Mouse (Mus musculus) macrophage (primary cell): ENCODE data around the gene Plxnc1. TPM values are rescaled to one million over a fixed set of nuclear protein-coding genes. Genes with fewer than 3 reads are reported as not detected.

Source experiments
- H3K27ac ChIP-seq: fragments of 350-480 bp; formaldehyde crosslinking; 2 replicates; pipeline ENCODE4 v1.9.0; 2021
- H3K36me3 ChIP-seq: fragments of 350-480 bp; formaldehyde crosslinking; 2 replicates; pipeline ENCODE4 v1.9.0; 2021; ENCODE audit errors: inconsistent target
- H3K4me3 ChIP-seq: fragments of 350-480 bp; formaldehyde crosslinking; 2 replicates; pipeline ENCODE4 v1.9.0; 2021; ENCODE audit errors: inconsistent target
- H3K79me2 ChIP-seq: fragments of 350-480 bp; formaldehyde crosslinking; 2 replicates; pipeline ENCODE4 v1.9.0; 2021; ENCODE audit errors: inconsistent target
- WGBS: methylation state at CpG from one replicate; pipeline ENCODE4 v1.1.7; 2026; ENCODE audit warnings: inconsistent platforms; ENCODE audit not compliant: missing documents; 5-methylcytosine and 5-hydroxymethylcytosine counted together
- polyA plus RNA-seq: library from polyadenylated mRNA; stranded (reverse); fragments of 250-400 nt; gene quantifications from 3 replicates; pipeline ENCODE4 v1.2.4, GENCODE M21; 2018; ENCODE audit warnings: inconsistent platforms

Plxnc1 gene
- polyA plus RNA-seq, 1 experiment from 2014 or later = 117 TPM

DNA sequence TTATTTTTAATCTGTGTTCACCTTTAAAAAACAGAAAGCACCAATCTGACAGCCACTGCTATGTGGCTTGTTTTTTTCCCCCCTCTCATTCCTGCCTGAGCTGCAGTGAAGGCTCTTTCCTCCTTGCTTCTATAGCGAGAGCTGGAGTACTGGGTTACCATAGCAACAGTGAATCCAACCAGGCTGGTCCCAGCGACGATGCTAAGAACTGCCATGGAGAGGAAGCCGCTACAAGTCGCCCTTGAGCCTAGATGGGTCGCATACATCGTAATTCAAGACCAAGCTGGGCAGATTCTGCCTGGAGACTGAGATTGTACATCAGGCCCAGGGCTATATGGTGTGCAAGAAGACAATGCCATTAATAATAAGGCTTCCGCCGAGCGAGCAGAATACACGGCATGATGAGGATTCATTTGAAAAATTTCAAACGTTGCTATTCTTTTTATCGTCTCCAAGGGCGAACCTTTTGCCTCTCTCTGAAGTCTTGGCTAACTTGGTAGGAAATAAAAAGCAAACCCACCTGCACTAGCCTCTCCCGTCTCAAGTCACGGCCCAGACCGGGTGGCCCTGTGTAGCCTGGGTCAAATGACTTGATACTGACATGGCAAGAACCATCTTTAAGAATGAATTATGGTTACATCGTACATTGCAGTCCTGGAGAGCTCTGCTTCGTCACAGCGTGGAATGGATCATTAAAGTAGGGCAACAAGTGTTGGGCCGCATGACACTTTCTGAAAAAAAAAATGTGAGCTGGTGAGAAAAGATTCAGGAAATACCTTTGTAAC, 38.8 kb downstream of the Plxnc1 start:
- H3K27ac ChIP-seq = no peak overlapping the region
- 96% methylated on average over 21 of the region's 21 CpGs for WGBS
- H3K36me3 ChIP-seq = peaks cover 41% of the 10 kb centered on the region
- peaks cover 38% of the 10 kb centered on the region for H3K79me2 ChIP-seq
- H3K4me3 ChIP-seq = no peak overlapping the region

DNA sequence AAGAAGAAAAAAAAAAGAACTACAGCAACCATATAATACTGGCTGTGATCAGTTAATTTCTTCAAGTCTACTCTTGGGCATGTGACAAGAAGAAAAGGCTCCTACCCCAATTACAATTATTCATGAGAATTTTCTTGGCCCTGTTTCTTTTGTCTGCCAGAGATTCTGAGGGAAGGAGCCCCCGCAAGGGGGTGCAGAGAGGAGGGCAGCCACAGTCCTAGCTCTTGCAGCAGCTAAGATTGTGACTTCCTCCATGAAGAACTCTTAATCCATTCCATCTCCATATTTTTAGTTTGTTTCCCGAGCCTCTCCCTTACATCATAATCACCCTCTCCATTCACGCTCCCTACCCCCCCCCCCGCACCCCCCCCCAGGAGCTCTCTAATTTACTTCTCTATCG, 39.4 kb downstream of the Plxnc1 start:
- peaks cover 31% of the 10 kb centered on the region for H3K79me2 ChIP-seq
- WGBS = 90% methylated on average over 2 of the region's 5 CpGs
- H3K36me3 ChIP-seq = peaks cover 48% of the 10 kb centered on the region
- no peak overlapping the region for H3K27ac ChIP-seq
- no peak overlapping the region for H3K4me3 ChIP-seq

DNA sequence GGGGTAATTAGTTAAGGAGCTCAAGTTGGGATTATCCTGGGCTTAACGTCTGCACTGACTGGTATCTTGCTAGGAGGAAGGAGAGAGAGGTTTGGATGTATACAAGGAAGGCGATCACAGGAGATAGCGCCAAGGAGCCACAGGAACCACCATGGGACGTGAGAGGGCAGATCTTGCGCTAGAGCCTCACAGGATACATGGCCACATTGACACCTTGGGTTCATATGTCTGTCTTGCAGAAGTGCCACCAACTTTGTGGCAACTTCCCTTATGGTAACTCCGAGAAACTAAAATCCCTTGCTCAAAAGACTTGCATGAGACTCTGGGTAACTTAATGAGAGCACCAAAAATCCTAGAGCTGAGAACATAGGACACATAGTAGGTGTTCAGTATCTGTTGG, 47.7 kb downstream of the Plxnc1 start:
- H3K27ac ChIP-seq = no peak overlapping the region
- no peak overlapping the region for H3K4me3 ChIP-seq
- peaks cover 9% of the 10 kb centered on the region; the same call in 1 of the 2 replicates for H3K79me2 ChIP-seq
- WGBS = 88% methylated on average over 5 of the region's 6 CpGs
- peaks cover 72% of the 10 kb centered on the region for H3K36me3 ChIP-seq

DNA sequence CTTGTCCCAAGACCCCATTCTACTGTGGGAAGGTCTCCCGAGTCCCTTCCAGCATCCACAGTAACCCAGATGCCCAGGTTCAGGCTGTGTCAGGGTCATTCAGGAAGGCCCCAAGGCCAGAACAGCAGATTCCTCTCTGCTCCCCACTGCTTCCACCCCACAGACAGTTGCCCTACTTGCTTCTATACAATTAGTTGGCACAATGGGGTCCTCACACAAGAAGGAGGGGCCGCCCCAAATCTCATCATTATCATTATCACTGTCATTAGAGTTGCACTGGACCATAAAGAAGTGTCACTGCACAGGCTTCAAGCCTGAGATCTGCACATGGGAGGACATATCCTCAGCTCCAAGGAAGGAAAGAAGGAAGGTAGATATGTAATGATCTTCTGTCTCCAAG, 48.3 kb downstream of the Plxnc1 start:
- Histone ChIP-seq H3K4me3 (no peak overlapping the region), H3K27ac (no peak overlapping the region), H3K79me2 (peaks cover 12% of the 10 kb centered on the region; the same call in 1 of the 2 replicates), H3K36me3 (peaks cover 69% of the 10 kb centered on the region)
- WGBS = 96% methylated on average over 2 of the region's 2 CpGs

DNA sequence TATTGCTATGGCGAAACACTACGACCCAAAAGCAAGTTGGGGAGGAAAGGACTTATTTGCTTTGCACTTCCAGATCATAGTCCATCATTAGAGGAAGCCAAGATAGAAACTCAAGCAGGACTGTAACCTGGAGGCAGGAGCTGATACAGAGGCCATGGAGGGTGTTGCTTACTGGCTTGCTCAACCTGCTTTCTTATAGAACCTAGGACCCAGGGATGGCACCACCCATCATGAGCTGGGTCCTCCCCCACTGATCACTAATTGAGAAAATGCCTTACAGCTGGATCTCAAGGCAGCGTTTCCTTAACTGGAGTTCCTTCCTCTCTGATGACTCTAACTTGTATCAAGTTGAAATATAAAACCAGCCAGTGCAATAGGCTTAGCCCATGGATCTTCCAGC, 48.8 kb downstream of the Plxnc1 start:
- Histone ChIP-seq H3K36me3 (peaks cover 67% of the 10 kb centered on the region), H3K27ac (no peak overlapping the region), H3K79me2 (peaks cover 17% of the 10 kb centered on the region; the same call in 1 of the 2 replicates), H3K4me3 (no peak overlapping the region)
- WGBS = 86% methylated on average over 3 of the region's 3 CpGs

DNA sequence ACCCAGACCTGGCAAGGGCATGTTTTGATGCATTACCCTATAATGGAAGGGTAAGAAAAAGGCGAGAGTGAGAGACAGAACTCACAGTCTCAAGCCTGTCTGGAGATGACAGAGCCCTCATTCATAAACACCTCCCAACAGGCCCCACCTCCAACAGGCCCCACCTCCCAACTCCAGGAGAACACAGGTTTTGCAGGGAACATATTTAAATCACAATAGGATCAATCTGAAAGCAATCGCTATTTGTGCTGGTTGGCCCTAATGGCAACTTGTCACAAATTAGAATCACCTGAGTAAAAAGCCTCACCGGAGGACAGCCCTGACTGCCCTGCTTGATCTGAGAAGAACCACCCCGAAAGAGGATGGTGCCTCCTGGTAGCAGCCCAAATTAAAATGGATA, 54.9 kb downstream of the Plxnc1 start:
- Histone ChIP-seq H3K79me2 (peaks cover 54% of the 10 kb centered on the region; the same call in 1 of the 2 replicates), H3K27ac (no peak overlapping the region), H3K4me3 (no peak overlapping the region), H3K36me3 (peaks cover 40% of the 10 kb centered on the region)
- WGBS = 95% methylated on average over 4 of the region's 4 CpGs

DNA sequence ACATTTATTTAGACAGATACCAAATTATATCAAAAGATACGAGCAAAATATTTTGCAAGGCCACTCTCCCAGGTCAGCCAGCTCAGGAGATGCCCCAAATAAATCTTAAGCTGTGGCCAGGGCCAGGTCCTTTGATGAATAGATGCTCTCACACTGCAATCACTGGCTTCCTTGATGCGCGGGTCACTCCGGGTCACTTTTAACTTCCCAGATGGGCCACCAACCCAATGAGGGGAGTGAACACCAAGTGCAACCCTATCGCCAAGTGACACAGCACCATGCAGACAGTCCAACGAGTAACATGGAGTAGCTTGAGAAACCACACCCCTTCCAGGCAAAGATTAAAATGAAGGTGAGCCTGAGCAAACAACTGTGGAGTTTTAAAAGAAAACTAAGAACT, 61.4 kb downstream of the Plxnc1 start:
- H3K27ac ChIP-seq = no peak overlapping the region
- H3K4me3 ChIP-seq = no peak overlapping the region
- WGBS = 88% methylated on average over 6 of the region's 6 CpGs
- H3K79me2 ChIP-seq = peaks cover 33% of the 10 kb centered on the region; the same call in 1 of the 2 replicates
- H3K36me3 ChIP-seq = peaks cover 35% of the 10 kb centered on the region; the same call in 1 of the 2 replicates

DNA sequence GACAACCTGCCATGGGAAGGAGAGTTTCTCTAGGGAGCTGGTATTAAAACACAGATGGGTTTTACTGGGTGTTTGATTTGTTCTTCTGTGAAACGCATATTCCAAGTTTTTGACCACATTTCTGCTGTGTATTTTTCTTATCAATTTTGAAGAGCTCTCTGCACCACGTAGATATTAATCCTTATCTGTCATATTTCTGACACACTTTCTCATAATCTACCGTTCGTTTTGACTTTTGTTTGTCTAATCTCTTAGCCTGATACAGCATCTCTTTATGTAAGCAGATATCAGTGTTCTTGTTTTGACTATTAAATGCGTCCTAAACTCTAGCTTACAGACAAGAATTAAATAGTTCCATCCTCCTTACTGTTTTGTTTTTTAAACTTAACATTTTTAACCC, 73.1 kb downstream of the Plxnc1 start:
- Histone ChIP-seq H3K27ac (no peak overlapping the region), H3K36me3 (peaks cover 48% of the 10 kb centered on the region), H3K4me3 (no peak overlapping the region), H3K79me2 (no peaks in the 10 kb centered on the region; the same call in 1 of the 2 replicates)
- 95% methylated on average over 5 of the region's 5 CpGs for WGBS

DNA sequence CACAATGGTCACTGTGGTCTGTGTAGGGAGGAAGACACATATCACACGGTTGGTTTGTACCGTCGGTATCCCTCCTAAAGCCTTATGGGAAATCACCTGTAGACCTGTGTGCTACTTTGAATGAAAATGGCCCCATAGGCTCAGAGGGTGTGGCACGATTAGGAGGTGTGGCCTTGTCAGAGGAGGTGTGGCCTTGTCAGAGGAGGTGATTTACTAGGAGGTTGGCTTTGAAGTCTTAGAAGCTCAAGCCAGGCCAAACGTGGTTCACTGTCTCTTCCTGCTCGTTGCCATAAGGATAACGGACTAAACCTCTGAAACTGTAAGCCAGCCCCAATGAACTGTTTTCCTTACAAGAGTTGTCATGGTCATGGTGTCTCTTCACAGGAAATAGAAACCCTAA, 73.5 kb downstream of the Plxnc1 start:
- Histone ChIP-seq H3K4me3 (no peak overlapping the region), H3K79me2 (no peaks in the 10 kb centered on the region; the same call in 1 of the 2 replicates), H3K27ac (no peak overlapping the region), H3K36me3 (peaks cover 52% of the 10 kb centered on the region)
- 90% methylated on average over 7 of the region's 7 CpGs for WGBS

DNA sequence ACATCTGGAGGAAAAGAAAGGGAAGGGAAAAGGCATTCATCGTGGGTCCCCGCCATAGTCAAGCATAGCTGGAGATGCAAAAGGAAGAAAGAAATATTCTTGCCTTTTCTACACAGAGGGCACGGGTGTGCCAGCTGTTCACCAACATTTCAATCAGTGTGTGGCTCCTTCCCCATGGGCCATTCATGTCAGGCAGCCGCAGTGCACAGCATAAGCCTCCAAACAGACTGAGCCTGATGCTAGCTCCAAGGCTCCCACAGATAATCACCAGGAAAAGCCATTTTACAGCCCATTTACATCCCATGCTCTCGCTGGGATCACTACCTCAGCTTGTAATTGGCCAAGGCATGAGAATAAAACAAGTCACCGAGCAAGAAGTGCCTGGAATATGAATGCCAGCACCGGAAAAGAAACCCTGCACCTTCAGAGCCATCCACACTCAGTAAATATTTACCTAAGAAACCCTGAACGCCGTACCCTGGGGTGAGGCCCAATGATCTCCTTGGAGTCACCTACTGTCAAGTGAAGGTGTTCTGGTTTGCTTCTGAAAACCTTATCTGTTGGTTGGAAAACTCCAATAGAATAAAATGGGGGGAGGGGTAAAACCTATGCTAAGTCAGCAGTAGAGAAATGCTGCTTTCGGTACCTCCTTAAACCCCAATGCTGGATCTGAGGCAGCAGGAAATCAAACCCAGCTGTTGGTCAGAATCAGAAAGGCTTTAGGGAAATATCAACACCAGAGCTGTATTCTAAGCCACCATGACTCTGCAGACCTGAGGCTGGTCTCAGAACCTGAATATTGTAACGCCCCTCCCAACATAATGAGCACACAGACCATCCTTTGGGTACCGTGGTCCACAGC, 77.4 kb downstream of the Plxnc1 start:
- WGBS = 91% methylated on average over 12 of the region's 12 CpGs
- Histone ChIP-seq H3K4me3 (no peak overlapping the region), H3K27ac (no peak overlapping the region), H3K36me3 (peaks cover 76% of the 10 kb centered on the region), H3K79me2 (no peaks in the 10 kb centered on the region)

DNA sequence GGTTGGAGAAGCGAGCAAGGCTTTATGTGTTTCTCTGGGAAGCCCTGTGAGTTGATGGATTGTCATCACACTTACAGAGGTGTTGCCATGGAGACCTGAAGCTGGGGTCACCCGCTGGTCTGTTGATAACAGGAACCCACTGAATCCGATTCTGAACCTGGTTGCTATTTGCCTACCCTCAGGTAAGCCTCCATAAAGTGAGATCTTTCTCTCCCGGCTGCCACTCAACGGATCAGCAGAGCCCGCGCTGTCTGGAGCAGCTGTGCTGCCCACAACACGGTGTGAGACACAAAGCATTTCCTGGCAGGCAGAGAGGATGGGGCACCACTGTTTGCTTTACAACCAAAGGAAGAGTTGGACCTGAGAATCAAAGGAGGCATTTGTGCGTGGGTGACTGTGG, 79.4 kb downstream of the Plxnc1 start:
- Histone ChIP-seq H3K79me2 (no peaks in the 10 kb centered on the region), H3K36me3 (peaks cover 79% of the 10 kb centered on the region), H3K4me3 (no peak overlapping the region), H3K27ac (no peak overlapping the region)
- 87% methylated on average over 9 of the region's 9 CpGs for WGBS

DNA sequence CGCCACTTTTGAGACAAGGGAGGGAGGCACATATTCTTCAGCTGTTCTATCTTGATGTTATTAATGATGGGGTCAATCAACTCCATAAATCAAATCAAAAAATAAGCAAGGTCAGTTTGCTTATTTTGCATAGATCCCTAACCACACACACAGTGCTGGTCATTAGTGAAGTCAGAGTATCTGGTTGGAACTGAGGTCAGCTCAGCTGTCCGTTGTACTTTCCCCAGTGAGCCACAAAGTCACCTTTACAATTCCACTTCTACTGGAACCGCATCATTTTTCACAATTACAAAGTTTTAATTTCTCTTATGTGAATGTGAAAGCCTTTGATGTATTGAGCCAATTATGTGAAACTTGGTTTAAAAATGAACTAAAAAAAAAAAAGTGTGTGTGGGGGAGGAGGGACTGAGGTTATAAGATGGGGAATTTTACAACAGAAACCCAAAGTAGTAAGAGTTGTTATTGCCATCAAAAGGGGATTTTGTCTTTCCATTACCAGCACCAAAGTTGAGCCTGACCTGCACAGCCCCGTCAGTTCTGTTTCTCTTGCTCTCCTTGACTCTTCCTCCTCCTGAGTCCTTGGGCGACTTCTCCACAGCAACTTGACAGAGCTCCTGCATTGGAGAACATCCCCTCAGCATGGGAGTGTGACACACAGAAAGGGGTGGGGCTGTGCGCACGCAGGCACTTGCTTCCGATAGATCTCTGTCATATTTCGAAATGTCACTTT, 80.3 kb downstream of the Plxnc1 start:
- Histone ChIP-seq H3K36me3 (peaks cover 74% of the 10 kb centered on the region), H3K79me2 (no peaks in the 10 kb centered on the region), H3K4me3 (no peak overlapping the region), H3K27ac (no peak overlapping the region)
- 91% methylated on average over 9 of the region's 9 CpGs for WGBS

DNA sequence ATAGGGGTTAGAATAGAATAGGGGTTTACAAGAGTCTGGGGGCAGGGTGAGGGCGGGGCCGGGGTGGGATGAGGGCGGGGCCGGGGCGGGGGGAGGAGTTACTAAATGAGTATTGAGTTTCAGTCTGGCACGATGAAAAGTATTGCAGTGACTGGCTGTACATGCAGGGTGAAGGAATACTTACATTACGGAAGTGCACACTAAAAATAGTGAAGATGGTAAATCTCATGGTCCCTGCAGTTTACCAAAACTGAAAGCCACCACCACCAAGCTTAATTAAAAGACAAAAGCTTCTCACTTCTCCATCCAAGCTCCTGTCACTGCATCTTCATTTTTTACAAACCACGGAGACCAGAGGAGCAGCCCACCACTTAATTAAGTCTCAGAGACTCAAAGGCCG, 81.4 kb downstream of the Plxnc1 start:
- no peaks in the 10 kb centered on the region for H3K79me2 ChIP-seq
- WGBS = 89% methylated on average over 9 of the region's 9 CpGs
- H3K27ac ChIP-seq = no peak overlapping the region
- H3K4me3 ChIP-seq = no peak overlapping the region
- peaks cover 73% of the 10 kb centered on the region for H3K36me3 ChIP-seq

DNA sequence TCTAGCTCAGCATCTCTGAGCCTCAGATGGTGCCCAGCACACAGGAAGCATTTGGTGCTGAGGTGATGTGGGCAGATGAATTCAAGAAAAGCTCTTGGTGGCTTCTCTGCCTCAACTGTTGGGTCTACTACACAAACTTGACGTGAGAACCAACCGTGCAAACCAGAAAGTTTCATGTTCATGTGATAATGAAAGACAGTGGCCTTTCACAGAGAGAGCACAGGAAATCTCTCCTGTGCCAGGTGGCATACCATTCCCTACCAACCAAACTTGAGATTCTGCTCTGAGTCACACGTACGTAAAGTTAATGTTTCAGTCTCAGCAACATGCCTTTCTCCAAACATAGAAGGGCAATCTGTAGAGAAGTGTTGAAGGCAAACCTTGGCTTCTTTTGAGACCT, 83.8 kb downstream of the Plxnc1 start:
- WGBS = 96% methylated on average over 4 of the region's 4 CpGs
- Histone ChIP-seq H3K27ac (no peak overlapping the region), H3K36me3 (peaks cover 68% of the 10 kb centered on the region), H3K4me3 (no peak overlapping the region), H3K79me2 (no peaks in the 10 kb centered on the region)
